Mouse (Mus musculus) frontal cortex, postnatal 25 days (tissue): ENCODE data around the gene Rpap3.

ENCODE experiments used
- DNase-seq, 2 experiments: peaks; one replicate each; pipeline ENCODE4 v3.0.0; 2022; ENCODE audit warnings: low spot score in 2 of 2

Gene Rpap3

DNA sequence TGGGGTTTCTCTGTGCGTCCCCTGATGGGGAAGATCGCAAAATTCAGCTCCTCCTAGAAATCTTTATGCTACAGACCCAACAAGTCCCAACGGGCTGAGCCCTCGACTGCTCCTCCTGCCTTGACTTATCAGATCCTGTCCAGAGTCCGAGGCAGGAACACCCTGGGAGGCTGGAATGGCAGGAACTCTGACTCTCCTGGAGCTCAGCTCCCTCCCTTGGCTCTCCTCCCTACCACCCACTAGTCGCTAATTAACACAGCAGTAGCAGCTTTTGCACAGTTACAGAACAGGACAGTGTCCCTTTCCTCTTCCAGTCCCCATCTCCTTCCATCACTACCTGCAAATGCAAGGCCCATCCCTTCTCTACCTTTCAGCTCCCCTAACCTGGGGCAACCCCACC is 24.7 kb upstream of the Rpap3 start:
- no peak for DNase-seq

GRCm38 (mm10) chr15:97728804-97729203 is 23.2 kb upstream of the Rpap3 start:
- no peak for DNase-seq

DNA sequence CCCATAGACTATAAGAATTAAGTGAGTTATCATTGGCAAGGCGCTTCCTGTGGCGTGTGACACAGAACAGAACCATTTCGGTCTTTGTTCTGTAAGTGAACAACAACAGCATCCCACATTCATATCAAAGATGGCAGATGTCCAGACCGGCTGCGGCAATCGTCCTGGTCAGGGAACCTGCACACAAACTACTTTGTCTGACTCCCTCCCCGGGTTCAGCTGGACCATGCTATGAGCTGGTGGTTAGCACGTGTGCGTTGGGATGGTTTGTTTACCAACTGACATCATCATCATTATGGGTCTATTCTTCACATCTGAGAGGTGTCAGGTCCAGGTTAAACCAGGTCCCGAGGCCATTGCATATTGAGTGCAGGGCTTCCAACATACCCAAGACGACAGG is 22.8 kb upstream of the Rpap3 start:
- no peak for DNase-seq

DNA sequence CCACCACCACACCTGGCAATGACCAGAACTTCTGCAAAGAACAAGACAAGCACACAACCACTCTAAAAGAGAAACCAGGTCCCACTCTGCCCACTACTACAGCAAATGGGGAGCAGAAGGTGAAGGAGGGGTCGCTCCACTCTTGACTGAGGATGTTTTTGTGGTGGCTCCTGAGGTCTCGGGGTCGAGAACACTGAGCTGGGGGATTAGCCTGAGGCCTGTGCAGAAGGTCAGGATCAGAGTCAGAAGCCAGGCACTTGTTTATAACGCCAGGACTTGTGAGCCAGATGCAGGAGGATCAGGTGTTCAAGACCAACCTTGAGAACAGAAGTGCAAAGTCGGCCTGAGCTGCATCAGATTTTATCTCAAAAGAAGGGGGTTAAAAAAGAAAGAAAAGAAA is 21.9 kb upstream of the Rpap3 start:
- DNase-seq = no peak

DNA sequence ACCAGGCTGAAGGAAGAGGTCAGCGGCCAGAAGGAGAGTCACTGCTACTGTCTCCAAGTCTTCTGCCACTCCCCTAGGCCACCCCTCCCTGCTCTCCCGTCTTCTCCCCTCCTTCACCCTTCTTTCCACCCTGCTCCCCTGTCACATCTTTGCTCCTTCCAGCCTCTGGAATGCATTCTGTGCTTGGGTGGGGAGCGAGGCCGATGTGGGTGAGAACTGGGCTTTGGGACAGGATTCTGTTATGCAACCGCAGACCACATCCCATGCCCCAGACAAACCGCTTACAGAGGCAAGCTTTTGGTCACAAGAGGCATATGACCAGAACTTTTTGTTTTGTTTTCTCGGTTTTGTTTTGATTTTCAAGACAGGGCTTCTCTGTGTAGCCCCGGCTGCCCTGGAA is 21.4 kb upstream of the Rpap3 start:
- no peak for DNase-seq

- DNase-seq = no peak
These were observed 20.7 kb upstream of the Rpap3 start for GRCm38 (mm10) chr15:97726310-97726709.

- no peak for DNase-seq
These were observed 19.7 kb upstream of the Rpap3 start for GRCm38 (mm10) chr15:97725198-97725785.

GRCm38 (mm10) chr15:97724346-97725197 is 18.9 kb upstream of the Rpap3 start:
- no peak for DNase-seq

DNA sequence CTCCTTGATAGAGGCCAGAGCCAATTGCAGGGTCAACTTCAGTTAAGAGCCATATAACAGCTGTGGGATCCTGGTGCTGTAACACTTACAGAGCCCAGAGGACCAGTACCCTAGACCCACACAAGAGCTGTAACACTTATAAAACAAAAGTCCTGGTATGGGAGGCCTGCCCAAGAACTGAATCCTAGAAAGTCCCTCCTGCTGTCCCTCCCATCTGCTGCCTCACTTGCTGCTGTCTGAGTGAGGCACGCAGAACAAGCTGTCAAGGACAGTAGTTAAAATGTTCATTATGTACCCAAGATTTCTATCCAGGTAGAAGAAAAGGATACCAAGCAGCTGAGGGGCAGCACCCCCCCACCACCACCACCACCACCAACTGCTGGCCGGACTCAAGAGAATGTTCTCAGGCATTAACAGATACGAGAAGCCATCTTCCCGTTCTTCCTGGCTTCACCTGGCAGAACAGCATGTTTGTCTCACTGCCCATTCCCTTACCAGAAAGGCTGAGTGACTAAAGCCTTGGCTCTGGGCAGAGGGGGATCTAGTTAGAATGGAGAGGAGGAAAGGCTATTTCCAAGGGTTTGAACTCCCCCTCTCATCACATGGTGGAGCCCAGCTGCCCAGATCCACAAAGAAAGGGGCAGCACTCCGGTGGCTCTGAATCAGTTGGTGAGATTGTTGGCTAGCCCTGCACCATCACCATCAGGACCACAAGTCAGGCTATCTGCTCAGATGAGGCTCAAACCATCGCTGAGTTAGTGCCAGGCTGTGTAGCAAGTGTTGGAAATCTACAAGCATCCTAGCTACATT is 18.1 kb upstream of the Rpap3 start:
- DNase-seq = no peak

- DNase-seq = no peak
These were observed 15.5 kb upstream of the Rpap3 start for GRCm38 (mm10) chr15:97721008-97721701.

GRCm38 (mm10) chr15:97720026-97720675 is 14.5 kb upstream of the Rpap3 start:
- no peak for DNase-seq

GRCm38 (mm10) chr15:97719494-97719893 is 13.9 kb upstream of the Rpap3 start:
- DNase-seq = no peak

GRCm38 (mm10) chr15:97718535-97719155 is 13.0 kb upstream of the Rpap3 start:
- no peak for DNase-seq

GRCm38 (mm10) chr15:97717861-97718534 is 12.4 kb upstream of the Rpap3 start:
- no peak for DNase-seq

GRCm38 (mm10) chr15:97716782-97717181 is 11.2 kb upstream of the Rpap3 start:
- DNase-seq = no peak

DNA sequence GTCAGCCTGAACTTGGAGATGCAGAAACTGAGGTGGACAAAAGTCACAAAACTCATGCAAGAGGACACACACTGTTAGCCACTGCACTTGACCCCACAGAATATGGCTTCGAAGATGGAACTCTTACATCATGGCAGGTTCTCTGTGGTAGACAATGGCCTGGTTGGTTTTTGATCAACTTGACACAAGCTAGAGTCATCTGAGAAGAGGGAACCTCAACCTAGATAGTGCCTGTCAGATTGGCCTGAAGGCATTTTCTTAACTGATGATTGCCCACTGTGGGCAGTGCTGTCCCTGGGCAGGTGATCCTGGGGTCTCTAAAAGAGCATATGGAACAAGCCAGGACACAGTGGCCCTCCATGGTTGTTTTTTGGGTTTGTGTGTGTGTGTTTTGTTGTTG is 10.1 kb upstream of the Rpap3 start:
- no peak for DNase-seq

GRCm38 (mm10) chr15:97715083-97715482 is 9.5 kb upstream of the Rpap3 start:
- DNase-seq = no peak

DNA sequence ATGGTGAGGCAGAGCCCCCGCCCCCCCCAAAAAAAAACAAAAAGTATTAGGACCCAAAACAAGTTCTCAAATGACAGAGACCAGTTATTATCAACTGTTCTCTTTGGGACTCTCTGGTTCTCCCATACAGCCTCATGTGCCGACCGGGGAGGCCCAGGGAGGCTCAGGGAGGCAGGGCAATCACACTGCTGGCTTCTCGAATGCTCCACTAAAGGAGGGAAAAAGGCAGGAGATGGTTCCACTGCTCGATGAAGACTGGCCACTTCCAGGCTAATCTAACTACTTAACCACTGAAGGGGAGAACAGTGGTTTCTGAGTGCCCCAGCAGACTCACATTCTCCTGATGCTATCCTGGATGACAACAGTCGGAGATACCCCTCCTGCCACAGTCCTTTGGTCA is 6.9 kb upstream of the Rpap3 start:
- DNase-seq = no peak

- DNase-seq = no peak
These were observed 5.3 kb upstream of the Rpap3 start for GRCm38 (mm10) chr15:97710906-97711305.

DNA sequence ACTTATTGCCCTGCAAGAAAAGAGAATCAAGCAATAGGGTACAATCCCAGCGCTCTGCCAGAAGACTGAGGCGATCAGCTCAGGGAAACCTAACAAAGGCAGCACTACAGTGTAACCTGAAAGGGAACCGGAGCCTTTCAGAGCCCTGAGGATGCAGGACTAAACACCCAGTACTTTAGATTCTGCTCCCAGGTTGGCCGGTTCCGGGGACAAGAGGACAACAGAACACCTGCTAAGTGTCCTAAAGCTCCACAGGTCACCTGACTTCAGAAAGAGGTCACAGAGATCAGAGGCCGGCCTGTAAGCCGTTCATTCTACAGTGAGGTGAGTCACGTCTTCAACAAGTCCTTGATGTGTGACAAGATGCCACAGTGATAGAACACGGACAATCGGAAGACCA is 9.0 kb downstream of the Rpap3 start:
- no peak for DNase-seq
